Mouse (Mus musculus): ENCODE data around the gene Snd1.

DNA sequence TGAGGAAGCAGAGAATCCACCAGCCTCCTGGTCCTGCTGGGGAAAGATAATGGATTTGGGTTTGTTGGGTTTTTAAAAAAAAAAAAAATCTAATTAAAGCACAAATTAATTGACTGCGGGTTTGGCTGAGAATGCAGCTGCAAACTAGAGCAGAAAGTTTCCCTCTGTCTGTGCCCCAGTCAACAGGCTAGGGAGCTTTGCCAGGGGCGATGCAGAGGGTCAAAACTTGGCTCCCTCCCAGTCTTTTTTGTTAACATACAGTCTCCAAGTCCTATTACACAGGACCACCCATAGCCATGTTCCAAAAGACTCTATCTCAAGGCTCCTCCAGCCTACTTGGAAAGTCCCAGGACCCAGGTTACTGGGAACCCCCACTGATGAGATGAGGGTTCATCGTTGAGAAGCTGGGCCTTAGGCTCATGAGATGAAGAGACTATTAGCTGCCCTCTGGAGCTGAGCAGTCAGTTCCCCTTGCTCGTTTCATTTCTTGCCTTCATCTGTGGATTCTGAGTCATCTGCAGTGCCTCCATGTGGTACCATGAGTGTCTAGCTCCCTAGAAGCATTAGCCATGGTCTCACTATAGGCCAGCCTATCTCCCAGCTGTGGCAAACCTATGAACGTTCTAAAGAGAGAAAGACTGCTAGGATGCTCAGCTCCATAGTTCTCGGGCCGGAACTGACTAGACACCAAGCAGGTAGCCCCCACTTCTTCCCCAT lies 411.9 kb downstream of the Snd1 start:
- TF ChIP-seq MAX (IDR thresholded peaks at IDR 0.05), result no peak
- no peak for TF ChIP-seq MYOD1 (IDR thresholded peaks at IDR 0.05; ENCODE audit: control insufficient read depth, insufficient read length, low read depth)
- TF ChIP-seq CTCF (IDR thresholded peaks at IDR 0.05; ENCODE audit: control insufficient read depth, insufficient read depth, insufficient read length), result no peak
- no peak for TF ChIP-seq CEBPB (IDR thresholded peaks at IDR 0.05; ENCODE audit: low read depth)
- TF ChIP-seq USF1 (IDR thresholded peaks at IDR 0.05; ENCODE audit: low read depth), result no peak
- TF ChIP-seq FOSL1 (IDR thresholded peaks at IDR 0.05; ENCODE audit: insufficient read depth, low read length, poor library complexity, severe bottlenecking), result no peak

All from C2C12 (cell line).